Mouse (Mus musculus) neural tube, embryonic 10.5 days (tissue): ENCODE results near the gene Aebp2.

Source experiments
- DNase-seq: peaks from one replicate; pipeline ENCODE4 v3.0.0-alpha.2; 2017; ENCODE audit warnings: low spot score; ENCODE audit errors: extremely low spot score

Aebp2 gene

GRCm38 (mm10) chr6:140696192-140696879, 73.9 kb downstream of the Aebp2 start:
- no peak for DNase-seq

GRCm38 (mm10) chr6:140697994-140698393, 75.5 kb downstream of the Aebp2 start:
- no peak for DNase-seq

GRCm38 (mm10) chr6:140698596-140698995, 76.1 kb downstream of the Aebp2 start:
- DNase-seq = no peak

- DNase-seq = no peak
Observed at GRCm38 (mm10) chr6:140701259-140701658, 78.8 kb downstream of the Aebp2 start.

- no peak for DNase-seq
Observed at GRCm38 (mm10) chr6:140705132-140705531, 82.7 kb downstream of the Aebp2 start.

- DNase-seq = no peak
Observed at GRCm38 (mm10) chr6:140706056-140706455, 83.6 kb downstream of the Aebp2 start.

- DNase-seq = no peak
Observed at GRCm38 (mm10) chr6:140708059-140708458, 85.6 kb downstream of the Aebp2 start.

- DNase-seq = no peak
Observed at GRCm38 (mm10) chr6:140709415-140710107, 87.1 kb downstream of the Aebp2 start.

- DNase-seq = peak; percentile 61
Observed at GRCm38 (mm10) chr6:140712754-140713153, 90.3 kb downstream of the Aebp2 start.

- peak; percentile 76 for DNase-seq
Observed at GRCm38 (mm10) chr6:140714905-140715365, 92.5 kb downstream of the Aebp2 start.

GRCm38 (mm10) chr6:140722058-140722457, 99.6 kb downstream of the Aebp2 start:
- DNase-seq = no peak
